Mouse (Mus musculus): ENCODE measurements at regions not wholly inside any gene's neighbourhood (a gene's known extent, or its start where the extent isn't known, plus 50 kb on each side); places are given as distances from the start of the nearest gene placed in this dataset.

GRCm38 (mm10) chr9:98721381-98721780 lies 119.9 kb upstream of the Mrps22 start:
- no peaks in the 10 kb centered on the region for H3K27me3 ChIP-seq (ENCODE audit: control insufficient read depth, insufficient read depth, low read length)
- 89% methylated on average over 5 of the region's 5 CpGs for WGBS
- H3K4me3 ChIP-seq (ENCODE audit: low read depth, low read length): no peak overlapping the region
- H3K4me1 ChIP-seq (ENCODE audit: control insufficient read depth, insufficient read depth, low read length): no peaks in the 10 kb centered on the region
- no peaks in the 10 kb centered on the region for H3K36me3 ChIP-seq (ENCODE audit: control insufficient read depth, insufficient read depth, low read length)
- no peak overlapping the region for H3K4me2 ChIP-seq (ENCODE audit: low read depth, low read length)
- no peak for ATAC-seq (ENCODE audit: low read depth)
- no peaks in the 10 kb centered on the region for H3K9me3 ChIP-seq (ENCODE audit: control insufficient read depth, low read length)
- H3K27ac ChIP-seq (ENCODE audit: low read depth, low read length): no peak overlapping the region
- no peak overlapping the region for H3K9ac ChIP-seq (replicated peaks; ENCODE audit: low read depth, low read length)

DNA sequence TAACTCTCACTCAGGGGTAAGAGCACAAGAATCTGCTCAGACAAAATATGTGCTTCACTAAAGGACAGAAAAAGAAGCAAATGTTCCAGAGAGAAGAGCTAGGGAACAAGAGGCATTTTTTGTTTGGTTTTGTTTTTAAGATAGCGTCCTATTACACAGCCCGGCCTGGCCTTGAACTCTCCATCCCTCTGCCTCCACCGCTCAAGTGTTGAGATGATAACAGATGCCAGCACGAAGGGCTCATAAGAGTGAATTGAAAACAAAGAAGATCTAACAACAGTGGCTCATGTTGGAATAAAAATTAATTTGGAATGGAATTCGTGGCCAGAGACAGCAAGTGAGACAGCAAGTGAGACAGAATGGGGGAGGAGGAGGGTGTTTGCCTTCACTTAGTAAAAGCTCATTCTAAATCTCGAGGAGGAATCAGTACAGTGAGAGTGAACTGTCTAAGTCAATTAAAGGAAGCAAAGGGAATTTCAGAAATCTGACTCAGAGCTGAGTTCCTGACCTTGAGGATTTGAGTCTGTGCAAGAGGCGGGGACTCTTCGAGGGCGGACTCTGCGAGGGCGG lies 116.3 kb upstream of the Mrps22 start:
- WGBS: 87% methylated on average over 11 of the region's 11 CpGs
- ATAC-seq (ENCODE audit: low read depth): no peak
- no peak overlapping the region for H3K27ac ChIP-seq (ENCODE audit: low read depth, low read length)

GRCm38 (mm10) chr9:98714661-98715060 lies 113.2 kb upstream of the Mrps22 start:
- ATAC-seq (ENCODE audit: low read depth): no peak
- Histone ChIP-seq H3K27me3 (ENCODE audit: control insufficient read depth, insufficient read depth, low read length) (no peaks in the 10 kb centered on the region), H3K4me3 (ENCODE audit: low read depth, low read length) (no peak overlapping the region), H3K36me3 (ENCODE audit: control insufficient read depth, insufficient read depth, low read length) (no peaks in the 10 kb centered on the region), H3K9me3 (ENCODE audit: control insufficient read depth, low read length) (no peaks in the 10 kb centered on the region), H3K27ac (ENCODE audit: low read depth, low read length) (no peak overlapping the region), H3K4me1 (ENCODE audit: control insufficient read depth, insufficient read depth, low read length) (no peaks in the 10 kb centered on the region), H3K9ac (replicated peaks; ENCODE audit: low read depth, low read length) (no peak overlapping the region), H3K4me2 (ENCODE audit: low read depth, low read length) (no peak overlapping the region)
- 85% methylated on average over 9 of the region's 9 CpGs for WGBS

More for the DNA sequence above, 116.3 kb upstream of the Mrps22 start:
- H3K4me3 ChIP-seq (ENCODE audit: low read depth, low read length): no peak overlapping the region
- H3K4me1 ChIP-seq (ENCODE audit: control insufficient read depth, insufficient read depth, low read length): no peaks in the 10 kb centered on the region
- H3K27me3 ChIP-seq (ENCODE audit: control insufficient read depth, insufficient read depth, low read length): no peaks in the 10 kb centered on the region
- H3K4me2 ChIP-seq (ENCODE audit: low read depth, low read length): no peak overlapping the region
- no peak overlapping the region for H3K9ac ChIP-seq (replicated peaks; ENCODE audit: low read depth, low read length)
- no peaks in the 10 kb centered on the region for H3K9me3 ChIP-seq (ENCODE audit: control insufficient read depth, low read length)
- H3K36me3 ChIP-seq (ENCODE audit: control insufficient read depth, insufficient read depth, low read length): no peaks in the 10 kb centered on the region

- no peaks in the 10 kb centered on the region for H3K9me3 ChIP-seq (ENCODE audit: control insufficient read depth, low read length)
- no peaks in the 10 kb centered on the region for H3K4me1 ChIP-seq (ENCODE audit: control insufficient read depth, insufficient read depth, low read length)
- no peaks in the 10 kb centered on the region for H3K36me3 ChIP-seq (ENCODE audit: control insufficient read depth, insufficient read depth, low read length)
- no peak overlapping the region for H3K4me3 ChIP-seq (ENCODE audit: low read depth, low read length)
- H3K4me2 ChIP-seq (ENCODE audit: low read depth, low read length): no peak overlapping the region
- ATAC-seq (ENCODE audit: low read depth): no peak
- 89% methylated on average over 7 of the region's 7 CpGs for WGBS
- no peak overlapping the region for H3K27ac ChIP-seq (ENCODE audit: low read depth, low read length)
- no peak overlapping the region for H3K9ac ChIP-seq (replicated peaks; ENCODE audit: low read depth, low read length)
- no peaks in the 10 kb centered on the region for H3K27me3 ChIP-seq (ENCODE audit: control insufficient read depth, insufficient read depth, low read length)
Observed at GRCm38 (mm10) chr9:98712826-98713225, 111.4 kb upstream of the Mrps22 start.

GRCm38 (mm10) chr9:98712023-98712563 lies 110.6 kb upstream of the Mrps22 start:
- Histone ChIP-seq H3K36me3 (ENCODE audit: control insufficient read depth, insufficient read depth, low read length) (no peaks in the 10 kb centered on the region), H3K27me3 (ENCODE audit: control insufficient read depth, insufficient read depth, low read length) (no peaks in the 10 kb centered on the region), H3K4me2 (ENCODE audit: low read depth, low read length) (no peak overlapping the region), H3K4me3 (ENCODE audit: low read depth, low read length) (no peak overlapping the region), H3K27ac (ENCODE audit: low read depth, low read length) (no peak overlapping the region), H3K4me1 (ENCODE audit: control insufficient read depth, insufficient read depth, low read length) (no peaks in the 10 kb centered on the region), H3K9me3 (ENCODE audit: control insufficient read depth, low read length) (no peaks in the 10 kb centered on the region), H3K9ac (replicated peaks; ENCODE audit: low read depth, low read length) (no peak overlapping the region)
- 81% methylated on average over 8 of the region's 8 CpGs for WGBS
- no peak for ATAC-seq (ENCODE audit: low read depth)

DNA sequence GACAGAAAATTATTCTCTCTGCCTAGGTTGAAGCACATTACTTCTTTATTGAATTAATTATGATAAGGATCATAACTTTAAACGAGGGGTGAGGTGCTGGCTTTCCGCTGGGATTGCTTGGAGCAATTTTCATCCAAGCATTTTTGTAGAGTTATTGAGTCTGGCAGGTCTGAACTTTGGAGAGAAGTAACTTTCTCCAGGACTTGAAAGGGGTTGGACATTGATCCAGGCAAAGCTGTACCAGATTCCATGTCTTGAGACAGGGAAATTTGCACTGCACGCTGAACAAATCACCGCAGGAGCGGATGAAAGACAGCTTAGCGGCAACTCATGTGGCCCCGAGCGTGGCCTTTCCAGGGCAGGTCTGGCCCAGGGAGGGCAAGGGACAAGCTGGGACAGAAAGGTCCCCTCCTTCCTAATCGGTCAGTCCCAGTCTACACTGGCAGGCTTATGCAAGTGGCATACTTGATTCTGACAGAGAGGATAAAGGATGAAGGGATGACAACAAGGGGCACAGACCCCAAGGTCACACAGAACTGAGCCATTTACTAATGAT lies 108.8 kb upstream of the Mrps22 start:
- no peak overlapping the region for H3K4me2 ChIP-seq (ENCODE audit: low read depth, low read length)
- no peaks in the 10 kb centered on the region for H3K36me3 ChIP-seq (ENCODE audit: control insufficient read depth, insufficient read depth, low read length)
- no peaks in the 10 kb centered on the region for H3K9me3 ChIP-seq (ENCODE audit: control insufficient read depth, low read length)
- 89% methylated on average over 9 of the region's 9 CpGs for WGBS
- H3K9ac ChIP-seq (replicated peaks; ENCODE audit: low read depth, low read length): no peak overlapping the region
- H3K4me1 ChIP-seq (ENCODE audit: control insufficient read depth, insufficient read depth, low read length): no peaks in the 10 kb centered on the region
- H3K27me3 ChIP-seq (ENCODE audit: control insufficient read depth, insufficient read depth, low read length): no peaks in the 10 kb centered on the region
- H3K4me3 ChIP-seq (ENCODE audit: low read depth, low read length): no peak overlapping the region
- ATAC-seq (ENCODE audit: low read depth): no peak
- no peak overlapping the region for H3K27ac ChIP-seq (ENCODE audit: low read depth, low read length)

GRCm38 (mm10) chr9:98708001-98708680 lies 106.7 kb upstream of the Mrps22 start:
- WGBS: 62% methylated on average over 18 of the region's 18 CpGs
- Histone ChIP-seq H3K4me2 (ENCODE audit: low read depth, low read length) (no peak overlapping the region), H3K27me3 (ENCODE audit: control insufficient read depth, insufficient read depth, low read length) (no peaks in the 10 kb centered on the region), H3K9ac (replicated peaks; ENCODE audit: low read depth, low read length) (no peak overlapping the region), H3K36me3 (ENCODE audit: control insufficient read depth, insufficient read depth, low read length) (no peaks in the 10 kb centered on the region), H3K4me1 (ENCODE audit: control insufficient read depth, insufficient read depth, low read length) (no peaks in the 10 kb centered on the region), H3K9me3 (ENCODE audit: control insufficient read depth, low read length) (no peaks in the 10 kb centered on the region), H3K27ac (ENCODE audit: low read depth, low read length) (no peak overlapping the region), H3K4me3 (ENCODE audit: low read depth, low read length) (no peak overlapping the region)
- no peak for ATAC-seq (ENCODE audit: low read depth)

GRCm38 (mm10) chr9:98707491-98707890 lies 106.0 kb upstream of the Mrps22 start:
- no peak for ATAC-seq (ENCODE audit: low read depth)

DNA sequence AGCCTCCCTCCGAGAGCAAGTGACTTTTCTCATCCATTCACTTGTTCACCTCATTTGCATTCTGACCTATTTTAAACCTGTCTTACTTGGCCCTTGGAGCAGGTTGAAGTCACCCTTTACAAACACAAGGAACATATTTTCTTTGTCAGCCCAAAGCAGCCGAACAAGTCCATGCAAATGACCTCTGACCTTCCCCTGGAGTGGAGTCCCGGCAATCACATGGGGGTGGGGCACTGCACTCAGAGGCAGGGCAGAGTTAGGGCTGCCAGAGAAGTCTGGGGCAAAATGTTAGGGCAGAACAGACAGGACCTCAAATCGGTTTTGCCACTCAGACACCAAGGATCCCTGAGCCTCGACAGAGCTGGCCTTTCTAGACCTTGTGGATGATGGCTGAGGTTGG lies 102.7 kb upstream of the Mrps22 start:
- no peaks in the 10 kb centered on the region for H3K9me3 ChIP-seq (ENCODE audit: control insufficient read depth, low read length)
- no peaks in the 10 kb centered on the region for H3K4me1 ChIP-seq (ENCODE audit: control insufficient read depth, insufficient read depth, low read length)
- no peak overlapping the region for H3K4me2 ChIP-seq (ENCODE audit: low read depth, low read length)
- no peaks in the 10 kb centered on the region for H3K36me3 ChIP-seq (ENCODE audit: control insufficient read depth, insufficient read depth, low read length)
- 44% methylated on average over 5 of the region's 5 CpGs for WGBS
- no peak overlapping the region for H3K4me3 ChIP-seq (ENCODE audit: low read depth, low read length)
- no peaks in the 10 kb centered on the region for H3K27me3 ChIP-seq (ENCODE audit: control insufficient read depth, insufficient read depth, low read length)
- H3K27ac ChIP-seq (ENCODE audit: low read depth, low read length): no peak overlapping the region
- no peak overlapping the region for H3K9ac ChIP-seq (replicated peaks; ENCODE audit: low read depth, low read length)
- ATAC-seq (ENCODE audit: low read depth): no peak

More at GRCm38 (mm10) chr9:98707491-98707890, 106.0 kb upstream of the Mrps22 start:
- 88% methylated on average over 6 of the region's 6 CpGs for WGBS
- H3K36me3 ChIP-seq (ENCODE audit: control insufficient read depth, insufficient read depth, low read length): no peaks in the 10 kb centered on the region
- H3K4me3 ChIP-seq (ENCODE audit: low read depth, low read length): no peak overlapping the region
- no peaks in the 10 kb centered on the region for H3K4me1 ChIP-seq (ENCODE audit: control insufficient read depth, insufficient read depth, low read length)
- no peaks in the 10 kb centered on the region for H3K27me3 ChIP-seq (ENCODE audit: control insufficient read depth, insufficient read depth, low read length)
- H3K9ac ChIP-seq (replicated peaks; ENCODE audit: low read depth, low read length): no peak overlapping the region
- H3K4me2 ChIP-seq (ENCODE audit: low read depth, low read length): no peak overlapping the region
- no peak overlapping the region for H3K27ac ChIP-seq (ENCODE audit: low read depth, low read length)
- H3K9me3 ChIP-seq (ENCODE audit: control insufficient read depth, low read length): no peaks in the 10 kb centered on the region

Measured in neural tube, embryonic 14.5 days (tissue).